Mouse (Mus musculus) heart, embryonic 15.5 days (tissue): ENCODE data around the gene Prpf4. TPM values are rescaled to one million over a fixed set of nuclear protein-coding genes. Genes with fewer than 3 reads are reported as not detected.

ENCODE experiments used
- ATAC-seq: fragments of 200-750 bp; cut with Nextera tagmentation; replicated peaks from 2 replicates; pipeline ENCODE4 v1.8.0; 2017; ENCODE audit warnings: low read depth, moderate TSS enrichment; ENCODE audit not compliant: insufficient number of reproducible peaks, insufficient read depth, low FRiP score
- H3K27ac ChIP-seq: fragments of 300-500 bp; sonication (generic); 2 replicates; pipeline ENCODE4 v1.5.1; 2015; ENCODE audit warnings: mild to moderate bottlenecking, inconsistent platforms
- H3K27me3 ChIP-seq: fragments of 300-500 bp; sonication (generic); 2 replicates; pipeline ENCODE4 v1.6.1; 2015; ENCODE audit warnings: inconsistent platforms
- H3K36me3 ChIP-seq: fragments of 300-500 bp; sonication (generic); 2 replicates; pipeline ENCODE4 v1.6.1; 2015; ENCODE audit warnings: mild to moderate bottlenecking, inconsistent platforms
- H3K4me1 ChIP-seq: fragments of 300-500 bp; sonication (generic); replicated peaks from 2 replicates; pipeline ENCODE4 v1.6.1; 2015; ENCODE audit warnings: inconsistent platforms
- H3K4me2 ChIP-seq: fragments of 300-500 bp; sonication (generic); 2 replicates; pipeline ENCODE4 v1.6.1; 2015; ENCODE audit warnings: inconsistent platforms, mild to moderate bottlenecking, moderate library complexity
- H3K4me3 ChIP-seq: fragments of 300-500 bp; sonication (generic); 2 replicates; pipeline ENCODE4 v1.5.1; 2015; ENCODE audit warnings: mild to moderate bottlenecking, inconsistent platforms
- H3K9ac ChIP-seq: fragments of 300-500 bp; sonication (generic); 2 replicates; pipeline ENCODE4 v1.6.1; 2015; ENCODE audit warnings: mild to moderate bottlenecking, inconsistent platforms
- H3K9me3 ChIP-seq: fragments of 300-500 bp; sonication (generic); replicated peaks from 2 replicates; pipeline ENCODE4 v1.6.1; 2016; ENCODE audit warnings: inconsistent platforms
- whole genome bisulfite sequencing: fragments of 180-500 bp; shearing (Covaris S2); methylation state at CpG from one replicate; pipeline ENCODE4 v1.1.7; 2015; ENCODE audit warnings: mixed read lengths; 5-methylcytosine and 5-hydroxymethylcytosine counted together
- polyA plus RNA-seq: library from polyadenylated mRNA; unstranded; fragments of >200 nt; fragmentation: Nextera tagmentation; extraction: Ambion mirVana; gene quantifications from 2 replicates; pipeline ENCODE4 v1.2.1, GENCODE M21; 2015

Gene Prpf4
- polyA plus RNA-seq = 11.5 and 13.4 TPM in 2 replicates

DNA sequence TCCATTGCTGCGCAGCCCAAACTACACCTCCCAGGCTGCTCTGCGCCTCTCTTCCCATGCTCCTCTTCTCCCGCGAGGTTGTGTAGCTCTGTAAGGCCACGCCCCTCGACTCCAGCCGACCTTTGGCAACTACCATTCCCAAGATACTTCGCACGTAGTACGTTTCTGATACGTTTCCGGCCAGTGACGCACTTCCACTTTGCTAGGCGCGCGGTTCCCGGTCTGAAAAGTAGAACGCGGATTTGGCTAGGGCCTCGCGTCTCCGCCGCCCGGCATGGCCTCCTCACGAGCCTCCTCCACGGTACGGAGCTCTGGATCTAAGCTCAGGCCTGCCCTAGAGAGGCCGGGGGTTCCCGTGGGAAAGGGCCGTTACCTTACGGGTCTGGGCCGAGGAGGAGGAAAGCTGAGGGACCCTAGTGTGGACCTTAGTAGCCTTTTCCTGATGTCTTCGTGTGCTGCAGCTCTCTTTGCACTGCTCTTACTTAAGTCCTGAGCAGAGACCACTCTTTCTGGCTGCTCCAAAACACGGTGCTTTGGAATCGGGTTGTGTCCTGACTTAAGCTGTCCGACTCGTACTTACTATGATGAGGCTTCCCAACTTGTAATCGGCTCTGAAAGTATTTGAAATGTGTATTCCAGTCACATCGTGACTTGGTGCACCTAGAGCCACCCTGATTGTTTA lies at the start of gene Prpf4, which contains the start of gene Cdc26:
Prpf4 (plus strand) TSS at position 197 of the 682 bp plus-strand sequence.
Cdc26 (minus strand) TSS at position 42 of the 682 bp plus-strand sequence.
- H3K9ac ChIP-seq = peak within 1 kb of the TSS; percentile 83
- peak; percentile 99 for ATAC-seq
- H3K9me3 ChIP-seq = no peaks in the 10 kb centered on the region
- under 1% methylated on average over 39 of the region's 39 CpGs for WGBS
- peak within 1 kb of the TSS; percentile 77 for H3K4me2 ChIP-seq
- peaks cover 25% of the 10 kb centered on the region for H3K36me3 ChIP-seq
- H3K4me1 ChIP-seq = peaks cover 36% of the 10 kb centered on the region
- H3K27ac ChIP-seq = peak within 1 kb of the TSS; percentile 89
- H3K27me3 ChIP-seq = no peaks in the 10 kb centered on the region
- peak within 1 kb of the TSS; percentile 80 for H3K4me3 ChIP-seq

- H3K9ac ChIP-seq = peak overlapping the region; percentile 75
- WGBS = 41% methylated on average over 7 of the region's 7 CpGs
- H3K4me1 ChIP-seq = peaks cover 17% of the 10 kb centered on the region
- ATAC-seq = no peak
- no peaks in the 10 kb centered on the region for H3K9me3 ChIP-seq
- H3K4me2 ChIP-seq = peak overlapping the region; percentile 70
- H3K27ac ChIP-seq = no peak overlapping the region
- no peaks in the 10 kb centered on the region for H3K36me3 ChIP-seq
- H3K27me3 ChIP-seq = no peaks in the 10 kb centered on the region
- peak overlapping the region; percentile 70 for H3K4me3 ChIP-seq
Observed at GRCm38 (mm10) chr4:62359256-62359775, 49.3 kb upstream of the Prpf4 start.

DNA sequence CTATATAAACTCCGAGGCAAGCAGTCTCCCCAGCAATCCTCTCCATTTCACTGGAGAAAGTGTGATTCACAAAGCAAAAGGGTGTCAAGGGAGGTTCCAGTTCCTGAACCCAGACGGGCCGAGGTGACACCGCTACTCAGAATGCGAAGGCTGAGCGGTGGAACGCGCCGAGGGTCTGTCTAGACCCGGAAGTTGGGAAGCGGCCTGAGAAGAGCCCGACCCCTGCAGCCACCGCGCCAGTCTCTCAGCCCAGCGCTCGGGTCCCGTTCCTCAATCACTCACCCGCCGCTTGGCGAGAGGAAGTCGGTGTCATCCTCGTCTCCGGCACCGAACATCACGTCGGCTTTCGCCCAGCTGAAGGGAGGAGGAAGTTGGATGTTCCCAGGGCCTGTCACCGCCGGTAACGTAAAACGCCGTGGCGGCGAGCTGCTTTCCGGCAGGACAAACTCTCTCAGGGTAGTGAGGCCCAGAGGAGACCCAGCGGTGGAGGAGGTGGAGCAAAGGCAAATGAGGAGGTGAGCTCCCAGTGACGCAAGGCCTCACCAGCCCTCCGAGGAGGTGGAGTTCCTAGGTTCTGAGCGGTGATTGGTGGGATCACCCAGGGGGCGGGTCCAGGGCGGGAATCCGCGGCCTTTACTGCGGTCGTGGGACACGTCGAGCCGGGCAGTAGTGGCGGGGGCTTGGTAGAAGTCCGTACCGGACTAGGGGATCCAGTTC lies 48.4 kb upstream of the Prpf4 start, which contains the start of the genes Fkbp15 and Slc31a1:
Fkbp15 (minus strand) TSS at position 461 of the 717 bp plus-strand sequence.
Slc31a1 (plus strand) TSS at position 640 of the 717 bp plus-strand sequence.
- Histone ChIP-seq H3K4me1 (peaks cover 17% of the 10 kb centered on the region), H3K27ac (peak within 1 kb of the TSS; percentile 83), H3K9me3 (no peaks in the 10 kb centered on the region), H3K4me2 (peak within 1 kb of the TSS; percentile 70), H3K9ac (peak within 1 kb of the TSS; percentile 75), H3K36me3 (no peaks in the 10 kb centered on the region), H3K27me3 (no peaks in the 10 kb centered on the region), H3K4me3 (peak within 1 kb of the TSS; percentile 70)
- ATAC-seq = peak; percentile 100
- WGBS = under 1% methylated on average over 51 of the region's 51 CpGs

- Histone ChIP-seq H3K36me3 (no peaks in the 10 kb centered on the region), H3K4me3 (peak overlapping the region; percentile 70), H3K27ac (peak overlapping the region; percentile 81), H3K4me1 (peaks cover 17% of the 10 kb centered on the region), H3K9me3 (no peaks in the 10 kb centered on the region), H3K27me3 (no peaks in the 10 kb centered on the region), H3K9ac (peak overlapping the region; percentile 68), H3K4me2 (peak overlapping the region; percentile 66)
- ATAC-seq = no peak; the same call in 1 of the 2 replicates
- 0% methylated on average over 22 of the region's 22 CpGs for WGBS
Observed at GRCm38 (mm10) chr4:62360805-62361455, 47.7 kb upstream of the Prpf4 start.

DNA sequence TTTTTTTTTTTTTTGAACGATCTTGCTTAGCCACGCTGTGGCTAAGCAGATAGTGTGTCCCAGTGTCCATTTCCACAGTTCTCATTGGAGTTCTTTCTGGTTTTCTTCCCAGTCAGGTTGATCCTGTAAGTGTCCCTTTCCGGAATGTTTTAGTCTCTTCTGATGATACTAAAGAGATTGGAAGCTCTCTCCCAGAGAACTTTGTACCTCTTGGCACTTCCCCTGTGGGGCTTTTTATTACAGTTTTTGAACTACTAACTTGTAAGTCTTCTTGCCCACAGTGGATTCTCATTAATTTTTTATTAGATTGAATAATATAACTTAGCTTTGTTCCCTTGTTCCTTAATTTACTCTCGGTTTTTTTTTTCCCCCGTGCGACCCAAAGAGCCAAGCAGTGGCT lies 47.0 kb upstream of the Prpf4 start:
- H3K27me3 ChIP-seq = no peaks in the 10 kb centered on the region
- H3K4me2 ChIP-seq = peak overlapping the region; percentile 66
- no peak for ATAC-seq
- H3K27ac ChIP-seq = 0 out of 2 replicates have a peak overlapping the region, but pooled peaks have one; percentile 81
- H3K9me3 ChIP-seq = no peaks in the 10 kb centered on the region
- H3K9ac ChIP-seq = peak overlapping the region; percentile 68
- H3K4me3 ChIP-seq = peak overlapping the region; percentile 70
- peaks cover 17% of the 10 kb centered on the region for H3K4me1 ChIP-seq
- WGBS = 15% methylated on average over 6 of the region's 6 CpGs
- no peaks in the 10 kb centered on the region for H3K36me3 ChIP-seq

DNA sequence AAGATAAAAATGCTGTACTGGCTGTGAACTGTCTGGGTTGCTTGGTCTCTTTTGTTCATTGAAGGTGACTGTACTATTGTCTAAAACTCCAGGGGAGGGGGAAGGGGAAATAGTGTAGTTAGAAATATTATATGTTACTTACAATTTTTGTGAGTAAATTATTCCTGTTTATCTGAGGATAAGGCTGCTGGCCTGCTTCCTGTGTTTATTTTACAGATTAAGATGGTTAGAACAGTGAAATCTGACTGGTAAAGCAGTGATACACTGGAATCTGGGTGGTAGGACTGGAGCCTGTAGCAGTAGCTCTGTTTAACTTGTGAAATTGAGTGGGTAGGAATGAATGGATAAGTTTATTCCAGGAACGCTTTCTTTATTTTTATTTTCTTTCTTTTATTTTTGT lies 46.6 kb upstream of the Prpf4 start:
- Histone ChIP-seq H3K9me3 (no peaks in the 10 kb centered on the region), H3K27me3 (no peaks in the 10 kb centered on the region), H3K4me1 (peaks cover 17% of the 10 kb centered on the region), H3K4me2 (peak overlapping the region; percentile 66), H3K4me3 (peak overlapping the region; percentile 70), H3K9ac (peak overlapping the region; percentile 68; the same call in 1 of the 2 replicates), H3K27ac (0 out of 2 replicates have a peak overlapping the region, but pooled peaks have one; percentile 17), H3K36me3 (no peaks in the 10 kb centered on the region)
- 84% methylated on average over 1 of the region's 1 CpGs for WGBS
- ATAC-seq = no peak

DNA sequence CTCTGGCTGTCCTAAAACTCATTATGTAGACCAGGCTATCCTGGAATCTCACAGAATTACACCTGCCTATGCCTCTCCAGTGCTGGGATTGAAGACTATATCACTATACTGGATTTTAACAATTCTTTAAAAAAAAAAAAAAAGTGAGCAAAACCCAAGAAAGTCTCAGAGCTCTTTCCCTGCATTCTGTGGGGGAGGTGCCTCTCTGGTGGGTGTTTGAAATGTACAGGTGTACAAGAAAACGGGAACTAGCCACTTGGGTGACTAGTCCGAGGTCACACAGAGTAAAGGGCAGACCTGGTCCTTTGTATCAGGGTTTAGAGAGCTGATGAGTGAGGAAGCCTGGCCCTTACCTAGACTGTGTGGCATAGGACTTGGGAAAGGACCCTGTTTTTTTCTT lies 46.2 kb upstream of the Prpf4 start:
- Histone ChIP-seq H3K4me3 (no peak overlapping the region), H3K4me2 (no peak overlapping the region), H3K9me3 (no peaks in the 10 kb centered on the region), H3K4me1 (peaks cover 17% of the 10 kb centered on the region), H3K27me3 (no peaks in the 10 kb centered on the region), H3K9ac (no peak overlapping the region), H3K36me3 (no peaks in the 10 kb centered on the region), H3K27ac (no peak overlapping the region)
- ATAC-seq = no peak
- WGBS = 74% methylated on average over 2 of the region's 2 CpGs

DNA sequence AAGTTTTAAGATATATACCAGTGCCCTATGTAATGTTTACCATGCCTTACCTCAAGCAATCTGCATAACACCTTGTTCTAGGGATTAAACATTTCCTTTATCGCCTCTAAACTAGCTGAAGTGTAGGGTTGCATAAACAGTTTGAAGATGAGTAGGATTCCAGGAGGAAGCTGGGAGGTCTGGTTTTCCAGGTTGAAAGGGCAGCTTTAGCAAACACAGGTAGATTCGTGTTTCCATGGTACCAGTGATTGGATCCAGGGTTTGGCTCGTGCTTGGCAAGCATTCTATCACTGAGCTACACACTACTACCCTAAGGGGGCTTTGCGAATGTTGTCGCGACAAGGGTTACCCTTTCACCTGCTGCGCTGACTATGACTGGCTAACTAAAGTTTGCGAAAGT lies 44.3 kb upstream of the Prpf4 start:
- Histone ChIP-seq H3K27ac (no peak overlapping the region), H3K4me1 (peaks cover 20% of the 10 kb centered on the region), H3K36me3 (no peaks in the 10 kb centered on the region), H3K27me3 (no peaks in the 10 kb centered on the region), H3K4me2 (no peak overlapping the region), H3K9ac (no peak overlapping the region), H3K9me3 (no peaks in the 10 kb centered on the region), H3K4me3 (no peak overlapping the region)
- 85% methylated on average over 8 of the region's 8 CpGs for WGBS
- no peak for ATAC-seq

DNA sequence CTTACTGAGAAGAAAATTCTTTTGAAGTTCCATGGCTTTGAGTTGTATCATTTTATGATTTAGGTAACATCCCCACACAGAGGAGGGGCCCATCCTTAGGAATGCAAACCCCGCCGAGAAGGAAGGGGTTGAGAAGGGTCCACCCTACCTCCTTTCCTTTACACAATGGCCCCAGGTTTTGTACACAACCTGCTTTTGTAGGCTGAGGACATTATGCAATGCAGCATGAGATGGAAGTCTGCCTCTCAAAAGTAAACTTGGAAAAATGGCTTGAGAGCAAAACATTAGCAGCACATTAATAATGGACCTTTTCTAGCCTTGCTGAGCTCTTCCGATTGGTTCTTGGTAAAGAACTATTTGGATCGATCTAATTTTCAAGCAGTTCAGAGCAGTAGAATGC lies 42.3 kb upstream of the Prpf4 start:
- WGBS = 77% methylated on average over 4 of the region's 4 CpGs
- no peaks in the 10 kb centered on the region for H3K9me3 ChIP-seq
- ATAC-seq = no peak
- H3K4me2 ChIP-seq = no peak overlapping the region
- H3K4me1 ChIP-seq = peaks cover 25% of the 10 kb centered on the region
- no peaks in the 10 kb centered on the region for H3K27me3 ChIP-seq
- no peak overlapping the region for H3K9ac ChIP-seq
- H3K4me3 ChIP-seq = no peak overlapping the region
- no peak overlapping the region for H3K27ac ChIP-seq
- no peaks in the 10 kb centered on the region for H3K36me3 ChIP-seq

DNA sequence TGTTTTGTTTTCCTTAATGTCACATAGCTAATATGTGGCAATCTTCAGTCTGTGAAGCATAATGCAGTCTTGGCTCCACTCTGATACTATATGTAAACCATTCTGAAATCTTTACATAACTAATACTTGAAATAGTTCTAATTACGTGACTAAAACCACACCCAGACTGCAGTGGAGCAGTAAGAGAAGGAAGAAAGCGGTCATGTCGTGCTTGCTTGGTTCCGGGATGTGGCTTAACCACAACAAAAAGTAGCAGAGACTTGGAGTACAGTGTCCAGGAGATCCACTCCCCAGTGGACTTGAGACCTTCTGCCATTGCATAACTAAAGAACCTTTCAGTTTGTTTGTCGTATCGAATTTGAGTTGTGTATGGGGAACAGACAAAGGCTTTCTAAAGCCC lies 41.0 kb upstream of the Prpf4 start:
- 86% methylated on average over 6 of the region's 6 CpGs for WGBS
- no peaks in the 10 kb centered on the region for H3K27me3 ChIP-seq
- H3K27ac ChIP-seq = no peak overlapping the region
- H3K4me2 ChIP-seq = no peak overlapping the region
- no peaks in the 10 kb centered on the region for H3K9me3 ChIP-seq
- no peak overlapping the region for H3K4me3 ChIP-seq
- peaks cover 25% of the 10 kb centered on the region for H3K4me1 ChIP-seq
- no peak for ATAC-seq
- H3K36me3 ChIP-seq = no peaks in the 10 kb centered on the region
- H3K9ac ChIP-seq = no peak overlapping the region

DNA sequence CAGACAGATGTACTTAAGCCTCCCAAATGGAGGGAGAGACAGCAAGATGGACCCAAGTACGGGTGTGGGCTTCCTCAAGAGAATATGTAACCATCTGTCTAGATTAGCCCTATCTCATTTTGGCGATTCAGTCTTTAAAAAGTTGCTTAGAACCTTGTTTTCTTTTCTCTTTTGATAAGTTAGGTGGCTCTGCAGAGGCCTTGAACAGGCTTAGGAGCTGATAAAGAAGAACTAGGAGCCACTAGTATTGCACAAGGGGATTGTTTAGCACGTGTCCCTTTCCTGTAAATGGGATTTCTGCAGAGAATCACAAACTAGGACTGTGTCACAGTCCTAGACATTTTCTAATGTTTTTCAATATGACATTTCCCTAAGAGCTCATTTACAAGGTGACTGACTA lies 39.5 kb upstream of the Prpf4 start:
- no peak overlapping the region for H3K4me3 ChIP-seq
- H3K4me1 ChIP-seq = peaks cover 29% of the 10 kb centered on the region
- no peaks in the 10 kb centered on the region for H3K36me3 ChIP-seq
- H3K4me2 ChIP-seq = no peak overlapping the region
- no peak overlapping the region for H3K9ac ChIP-seq
- no peak overlapping the region for H3K27ac ChIP-seq
- H3K9me3 ChIP-seq = no peaks in the 10 kb centered on the region
- 27% methylated on average over 3 of the region's 3 CpGs for WGBS
- ATAC-seq = no peak
- H3K27me3 ChIP-seq = no peaks in the 10 kb centered on the region
